Mouse (Mus musculus): Measurements from ENCODE around the gene Ercc4.

Gene Ercc4

GRCm38 (mm10) chr16:13194882-13195281, 85.4 kb downstream of the Ercc4 start:
- no peak for DNase-seq (ENCODE audit: low read depth)

- DNase-seq (ENCODE audit: low read depth) = no peak
Measured at GRCm38 (mm10) chr16:13196626-13197025, 87.1 kb downstream of the Ercc4 start.

GRCm38 (mm10) chr16:13197293-13197692, 87.8 kb downstream of the Ercc4 start:
- no peak for DNase-seq (ENCODE audit: low read depth)

DNA sequence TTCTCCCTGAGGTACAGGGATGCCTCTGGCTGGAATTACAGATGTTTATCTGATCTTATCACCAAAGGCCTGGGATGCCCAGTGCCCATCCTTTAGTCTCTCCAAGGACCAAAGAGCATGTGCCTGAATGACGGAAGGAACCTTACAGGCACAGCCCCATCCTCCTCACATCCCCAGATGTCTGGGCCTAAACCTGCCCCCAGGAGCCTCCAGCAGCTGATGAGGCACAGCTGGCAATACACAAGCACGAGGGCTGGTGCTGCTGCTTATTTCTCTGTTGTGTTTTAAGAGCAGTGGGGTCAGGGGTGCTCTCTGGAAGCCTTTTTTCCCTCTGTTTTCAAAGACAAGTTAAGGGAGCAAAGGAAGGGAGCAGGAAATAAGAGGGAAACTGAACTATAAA, 89.7 kb downstream of the Ercc4 start:
- no peak for DNase-seq (ENCODE audit: low read depth)
